Mouse (Mus musculus) thymus, adult 2 months (tissue): ENCODE data around the gene Nr1d1.

Experiments used
- CTCF ChIP-seq: fragments of 200-500 bp; IDR thresholded peaks from 2 replicates; pipeline ENCODE4 v1.5.1; 2012; ENCODE audit warnings: mild to moderate bottlenecking, control low read depth, low read length, moderate library complexity, borderline replicate concordance; ENCODE audit not compliant: control insufficient read depth, poor library complexity, insufficient read depth; ENCODE audit errors: extremely low read depth
- POLR2A ChIP-seq: fragments of 200-500 bp; IDR thresholded peaks from 2 replicates; pipeline ENCODE4 v1.6.1; 2012; ENCODE audit warnings: mild to moderate bottlenecking, low read length, control low read depth, moderate library complexity; ENCODE audit not compliant: control insufficient read depth, poor library complexity, insufficient read depth; ENCODE audit errors: extremely low read depth

- TF ChIP-seq POLR2A (no peak), CTCF (no peak)
These were observed 14.2 kb upstream of the Nr1d1 start for GRCm38 (mm10) chr11:98789219-98789807.
